Mouse (Mus musculus): ENCODE data around the gene Krtap4-7.
"Not testable (repeated sequence)": the region's sequence is repeated elsewhere in the genome, so short reads cannot be mapped to it uniquely, and the experiment has no call there.

DNA sequence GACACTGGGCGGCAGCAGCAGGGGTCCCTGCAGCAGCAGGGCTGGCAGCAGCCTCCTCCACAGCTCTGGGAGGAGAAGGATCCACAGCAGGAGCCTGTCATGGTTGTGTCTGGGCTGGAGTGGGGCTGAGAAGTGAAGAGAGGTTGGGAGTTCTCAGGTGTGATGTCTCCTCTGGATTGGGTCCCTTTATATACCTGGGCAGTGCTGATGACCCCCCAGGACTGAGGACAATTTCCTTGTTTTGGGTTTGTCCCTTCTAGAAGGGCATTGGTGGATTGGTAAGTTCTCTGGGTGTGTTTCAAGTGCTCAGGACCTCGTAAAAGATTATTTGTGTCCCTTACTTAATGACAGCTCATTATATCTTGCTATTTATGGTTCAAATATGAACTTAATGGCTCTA lies 33.8 kb downstream of the Krtap4-7 start, which contains the start of gene Gm11937:
- not testable (repeated sequence) for TF ChIP-seq ZC3H11A (IDR thresholded peaks at IDR 0.05; ENCODE audit: borderline replicate concordance, low read depth, low read length); CHD2 (IDR thresholded peaks at IDR 0.05; ENCODE audit: low read depth, low read length)
